Mouse (Mus musculus) frontal cortex, adult 2 months (tissue): ENCODE measurements at regions not wholly inside any gene's neighbourhood (a gene's known extent, or its start where the extent isn't known, plus 50 kb on each side); places are given as distances from the start of the nearest gene placed in this dataset.
"Not testable (repeated sequence)": the region's sequence is repeated elsewhere in the genome, so short reads cannot be mapped to it uniquely, and the experiment has no call there.

Source experiments
- DNase-seq, 2 experiments: peaks; one replicate each; pipeline ENCODE4 v3.0.0; 2022; ENCODE audit warnings: low spot score in 1 of 2; ENCODE audit errors: extremely low spot score in 1 of 2

- DNase-seq, result no peak
Observed at GRCm38 (mm10) chr15:14815556-14815955, 1642.1 kb upstream of the Cdh6 start.

GRCm38 (mm10) chr15:14806849-14807248 lies 1633.4 kb upstream of the Cdh6 start:
- no peak for DNase-seq

DNA sequence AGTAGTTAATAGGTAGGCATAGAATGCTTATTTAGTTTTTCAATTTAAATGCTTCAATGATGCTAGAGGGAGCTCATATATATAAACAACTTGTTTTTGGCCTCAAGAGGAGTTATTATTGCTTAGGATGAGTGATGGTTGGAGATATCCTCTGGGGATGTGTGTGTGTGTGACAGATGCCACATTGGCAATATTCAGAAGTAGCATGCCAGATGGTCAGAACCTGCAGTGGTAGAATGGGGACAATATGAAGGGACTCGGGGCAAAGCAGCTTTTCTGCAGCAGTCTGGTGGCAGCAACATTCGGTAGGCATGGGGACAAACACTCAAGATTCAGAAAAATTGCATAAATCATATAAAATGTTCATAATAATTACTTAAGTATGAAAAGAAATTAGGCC lies 1621.7 kb upstream of the Cdh6 start:
- no peak for DNase-seq

- DNase-seq, result no peak
Observed at GRCm38 (mm10) chr15:14780727-14781126, 1607.3 kb upstream of the Cdh6 start.

GRCm38 (mm10) chr15:14741733-14742132 lies 1568.3 kb upstream of the Cdh6 start:
- DNase-seq, result no peak

GRCm38 (mm10) chr15:14697925-14698324 lies 1524.5 kb upstream of the Cdh6 start:
- not testable (repeated sequence) for DNase-seq

DNA sequence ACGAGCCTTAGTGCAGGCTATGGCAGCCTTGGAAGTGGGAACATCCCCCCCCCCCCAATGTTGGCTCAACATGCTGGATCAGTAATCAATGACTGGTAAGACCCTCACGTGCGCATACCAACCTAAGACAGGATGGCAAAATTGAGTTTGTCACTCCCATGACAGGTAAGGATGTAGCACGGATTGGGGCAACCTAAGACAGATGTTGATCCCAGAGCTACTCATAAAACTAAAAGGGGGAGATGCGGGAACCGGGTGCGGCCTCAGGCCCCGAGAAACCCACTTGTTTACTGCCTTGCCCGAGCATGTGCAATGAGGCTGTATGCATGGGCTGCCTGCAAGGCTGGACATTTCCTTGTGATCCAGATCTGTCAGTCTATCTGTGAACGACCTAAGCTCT lies 1523.0 kb upstream of the Cdh6 start:
- DNase-seq, result no peak

DNA sequence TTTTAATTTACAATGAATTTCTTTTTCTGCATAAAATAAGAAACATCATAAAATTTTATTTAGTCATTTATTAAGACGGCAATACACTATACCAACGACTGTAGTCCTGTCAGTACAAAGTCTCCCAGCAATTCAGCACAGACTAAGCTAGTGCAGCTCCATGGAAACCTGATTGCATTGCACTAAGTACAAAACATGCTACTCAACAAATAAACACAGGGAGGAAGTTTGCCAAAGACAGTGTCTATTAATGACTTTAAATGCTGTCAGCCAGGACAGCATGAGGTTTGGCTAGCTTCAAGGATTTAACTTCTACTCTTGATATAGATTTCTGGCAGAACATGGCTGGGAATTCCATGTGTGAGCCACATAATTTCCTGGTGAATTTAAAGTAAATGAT lies 1515.7 kb upstream of the Cdh6 start:
- no peak for DNase-seq

- no peak for DNase-seq
Observed at GRCm38 (mm10) chr15:14642291-14642690, 1468.8 kb upstream of the Cdh6 start.

GRCm38 (mm10) chr15:14628523-14628922 lies 1455.0 kb upstream of the Cdh6 start:
- DNase-seq, result peak in 1 of 2 experiments; percentile 81

DNA sequence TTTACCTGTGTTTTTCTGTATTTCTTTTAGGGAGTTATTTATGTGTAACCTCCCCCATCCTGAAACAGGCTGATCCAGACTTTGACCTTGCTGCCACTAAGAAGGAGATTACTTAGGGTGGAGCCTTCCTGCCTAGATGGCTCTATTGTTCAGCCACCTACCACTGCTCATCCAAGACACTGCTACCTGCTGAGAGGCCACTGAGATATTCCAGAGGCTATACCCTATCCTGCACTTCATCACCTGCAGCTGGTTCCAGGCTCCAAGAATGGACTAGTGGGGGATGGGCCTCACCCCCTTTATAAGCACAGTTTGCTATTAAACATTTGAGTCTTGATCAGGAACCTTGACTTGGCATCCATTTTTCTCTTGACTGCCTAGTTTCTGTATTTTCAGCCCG lies 1433.2 kb upstream of the Cdh6 start:
- no peak for DNase-seq
